Mouse (Mus musculus) embryonic facial prominence, embryonic 10.5 days (tissue): ENCODE results near the gene Trpm8. TPM values are rescaled to one million over a fixed set of nuclear protein-coding genes. Genes with fewer than 3 reads are reported as not detected.
A peak's percentile ranks its signal among the peaks of the same experiment; 100 is the strongest.

ENCODE experiments used
- DNase-seq: peaks from one replicate; pipeline ENCODE4 v3.0.0-alpha.2; 2017; ENCODE audit warnings: low spot score
- H3K27ac ChIP-seq: fragments of 300-500 bp; sonication (generic); replicated peaks from 2 replicates; pipeline ENCODE4 v1.5.1; 2016; ENCODE audit warnings: mild to moderate bottlenecking
- H3K27me3 ChIP-seq: fragments of 300-500 bp; sonication (generic); replicated peaks from 2 replicates; pipeline ENCODE4 v1.6.1; 2016; ENCODE audit warnings: low read depth, mild to moderate bottlenecking; ENCODE audit not compliant: poor library complexity, severe bottlenecking
- H3K36me3 ChIP-seq: fragments of 300-500 bp; sonication (generic); replicated peaks from 2 replicates; pipeline ENCODE4 v1.6.1; 2016; ENCODE audit warnings: mild to moderate bottlenecking, moderate library complexity
- H3K4me1 ChIP-seq: fragments of 300-500 bp; sonication (generic); 2 replicates; pipeline ENCODE4 v1.6.1; 2016
- H3K4me3 ChIP-seq: fragments of 300-500 bp; sonication (generic); 2 replicates; pipeline ENCODE4 v1.5.1; 2016; ENCODE audit warnings: mild to moderate bottlenecking, moderate library complexity
- H3K9me3 ChIP-seq: fragments of 300-500 bp; sonication (generic); 2 replicates; pipeline ENCODE4 v1.6.1; 2016; ENCODE audit warnings: mild to moderate bottlenecking
- WGBS: fragments of 180-500 bp; shearing (Covaris S2); methylation state at CpG from one replicate; pipeline ENCODE4 v1.1.7; 2016; 5-methylcytosine and 5-hydroxymethylcytosine counted together
- polyA plus RNA-seq: library from polyadenylated mRNA; unstranded; fragments of >200 nt; fragmentation: Nextera tagmentation; extraction: Ambion mirVana; gene quantifications from 2 replicates; pipeline ENCODE4 v1.2.1, GENCODE M21; 2016

Trpm8 gene
- polyA plus RNA-seq, 1 experiment from 2014 or later, result not detected

DNA sequence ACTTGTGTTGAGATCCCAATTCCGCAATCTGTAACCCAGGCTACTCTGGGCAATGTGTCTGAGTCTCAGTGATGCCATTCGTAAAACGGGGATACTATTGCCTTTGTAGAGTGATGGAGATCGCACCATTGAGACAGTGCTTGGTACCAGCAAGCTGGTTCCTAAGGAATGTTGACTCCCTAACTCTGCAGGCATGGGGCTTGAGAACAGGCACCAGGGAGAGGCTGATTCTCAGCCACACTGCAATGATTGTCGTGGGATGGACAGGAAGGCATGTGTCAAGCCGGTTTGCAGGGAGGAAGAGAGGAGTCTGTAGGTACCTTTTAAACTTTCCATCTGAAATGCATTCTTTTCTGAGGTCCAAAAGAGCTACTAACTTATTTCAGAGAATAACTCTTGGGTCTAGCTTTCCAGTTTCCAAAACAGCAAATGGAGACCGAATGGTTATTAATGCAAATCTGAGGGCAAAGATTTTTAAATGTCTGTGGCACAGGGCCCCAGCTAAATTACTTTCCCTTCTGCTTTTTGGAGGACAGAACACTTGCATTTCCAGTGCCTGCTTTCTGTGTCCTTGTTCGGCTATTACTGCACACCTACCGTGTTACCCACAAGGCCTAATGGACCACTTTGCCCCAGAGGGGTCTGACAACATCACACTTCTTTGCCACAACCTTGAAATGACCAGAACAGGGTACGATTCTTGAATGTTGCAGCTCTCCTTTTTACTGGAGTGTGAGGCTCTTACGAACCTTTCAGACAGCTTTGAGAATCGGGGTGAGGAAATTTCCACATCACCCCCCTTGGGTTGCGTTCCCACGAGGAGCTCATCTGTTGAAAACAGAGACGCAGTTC, 6.1 kb downstream of the Trpm8 start:
- H3K36me3 ChIP-seq, result no peaks in the 10 kb centered on the region
- no peak for DNase-seq
- WGBS, result 82% methylated on average over 15 of the region's 15 CpGs
- peaks cover 85% of the 10 kb centered on the region for H3K9me3 ChIP-seq
- no peak overlapping the region for H3K4me3 ChIP-seq
- H3K27ac ChIP-seq, result no peak overlapping the region
- H3K4me1 ChIP-seq, result no peaks in the 10 kb centered on the region
- no peaks in the 10 kb centered on the region for H3K27me3 ChIP-seq

DNA sequence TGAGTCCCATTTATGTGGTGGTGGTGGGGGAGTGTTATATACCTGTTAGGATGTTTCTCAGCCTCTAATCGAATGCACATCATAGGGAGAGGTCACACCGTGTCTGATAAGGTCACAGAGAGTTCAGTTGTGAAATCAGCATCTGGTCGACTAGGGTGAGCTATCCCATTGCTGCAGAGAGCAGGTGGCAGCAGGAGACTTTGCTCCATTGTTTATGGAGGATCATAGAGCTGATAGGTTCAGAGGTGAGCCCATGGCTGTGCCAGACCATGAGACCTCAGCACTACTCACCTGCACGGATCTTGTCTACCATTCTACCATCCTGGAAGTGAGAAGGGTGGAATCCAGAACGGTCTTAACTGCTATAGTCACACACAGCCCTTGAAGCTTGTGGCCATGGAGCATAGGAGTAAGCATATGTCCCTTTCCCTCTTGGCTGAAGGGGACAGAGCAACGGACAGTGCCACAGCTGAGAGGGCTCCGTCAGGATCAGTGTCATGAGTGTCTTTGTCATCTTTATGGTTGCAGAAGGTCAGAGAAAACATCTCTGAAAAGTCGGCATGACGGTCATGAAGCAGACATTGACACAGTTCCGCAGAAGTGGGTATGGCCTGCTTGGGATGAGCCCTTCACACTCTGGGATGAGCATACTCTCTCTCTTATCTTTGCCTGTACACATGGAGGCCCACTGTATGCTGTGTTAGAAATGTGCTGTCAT, 6.9 kb downstream of the Trpm8 start:
- H3K4me1 ChIP-seq, result no peaks in the 10 kb centered on the region
- H3K27ac ChIP-seq, result no peak overlapping the region
- WGBS, result 63% methylated on average over 10 of the region's 10 CpGs
- no peaks in the 10 kb centered on the region for H3K27me3 ChIP-seq
- H3K9me3 ChIP-seq, result peaks cover 86% of the 10 kb centered on the region
- no peak overlapping the region for H3K4me3 ChIP-seq
- H3K36me3 ChIP-seq, result no peaks in the 10 kb centered on the region
- no peak for DNase-seq

DNA sequence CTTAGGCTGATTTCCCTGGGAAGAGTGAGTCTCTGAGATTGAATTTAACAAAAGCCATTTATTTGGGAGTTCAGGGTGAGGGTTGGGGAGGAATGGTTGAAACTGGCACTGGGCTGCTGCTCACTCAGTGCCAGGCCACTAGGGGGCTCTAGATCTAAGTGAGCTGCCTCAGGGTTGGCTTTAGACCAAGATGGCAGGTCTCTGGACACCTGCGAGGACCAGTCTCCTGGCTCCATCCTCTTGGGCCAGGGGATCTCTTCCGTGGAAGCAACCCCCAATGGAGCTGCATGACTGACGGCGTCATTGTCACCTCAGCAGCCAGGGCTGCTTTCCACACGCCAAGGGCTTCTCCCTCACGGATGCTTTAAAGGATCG, 7.5 kb downstream of the Trpm8 start:
- H3K9me3 ChIP-seq, result peaks cover 88% of the 10 kb centered on the region
- 65% methylated on average over 7 of the region's 7 CpGs for WGBS
- no peaks in the 10 kb centered on the region for H3K4me1 ChIP-seq
- no peak for DNase-seq
- no peaks in the 10 kb centered on the region for H3K27me3 ChIP-seq
- no peak overlapping the region for H3K27ac ChIP-seq
- no peak overlapping the region for H3K4me3 ChIP-seq
- H3K36me3 ChIP-seq, result no peaks in the 10 kb centered on the region

DNA sequence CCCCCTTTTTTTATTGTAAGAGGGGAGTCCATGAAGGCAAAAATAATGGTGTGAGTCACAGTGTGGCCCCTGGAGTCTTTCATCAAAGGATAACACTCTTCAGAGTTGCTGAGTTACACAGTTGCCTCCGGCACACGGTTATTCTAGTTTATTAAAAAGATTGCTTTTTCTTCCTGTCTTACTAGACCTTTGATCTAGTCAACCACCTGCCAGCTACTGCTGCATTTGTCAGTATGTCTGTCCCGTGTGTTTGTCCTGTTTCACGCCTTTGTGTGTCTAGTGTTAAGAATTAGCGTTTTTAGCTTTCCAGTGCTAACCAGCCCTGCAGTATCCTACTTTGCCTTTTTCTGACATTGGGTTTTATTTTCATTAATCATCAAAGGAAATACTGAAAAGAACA, 8.2 kb downstream of the Trpm8 start:
- no peak overlapping the region for H3K4me3 ChIP-seq
- peaks cover 91% of the 10 kb centered on the region for H3K9me3 ChIP-seq
- no peaks in the 10 kb centered on the region for H3K27me3 ChIP-seq
- no peak for DNase-seq
- H3K36me3 ChIP-seq, result no peaks in the 10 kb centered on the region
- no peak overlapping the region for H3K27ac ChIP-seq
- no peaks in the 10 kb centered on the region for H3K4me1 ChIP-seq
- 71% methylated on average over 5 of the region's 5 CpGs for WGBS

DNA sequence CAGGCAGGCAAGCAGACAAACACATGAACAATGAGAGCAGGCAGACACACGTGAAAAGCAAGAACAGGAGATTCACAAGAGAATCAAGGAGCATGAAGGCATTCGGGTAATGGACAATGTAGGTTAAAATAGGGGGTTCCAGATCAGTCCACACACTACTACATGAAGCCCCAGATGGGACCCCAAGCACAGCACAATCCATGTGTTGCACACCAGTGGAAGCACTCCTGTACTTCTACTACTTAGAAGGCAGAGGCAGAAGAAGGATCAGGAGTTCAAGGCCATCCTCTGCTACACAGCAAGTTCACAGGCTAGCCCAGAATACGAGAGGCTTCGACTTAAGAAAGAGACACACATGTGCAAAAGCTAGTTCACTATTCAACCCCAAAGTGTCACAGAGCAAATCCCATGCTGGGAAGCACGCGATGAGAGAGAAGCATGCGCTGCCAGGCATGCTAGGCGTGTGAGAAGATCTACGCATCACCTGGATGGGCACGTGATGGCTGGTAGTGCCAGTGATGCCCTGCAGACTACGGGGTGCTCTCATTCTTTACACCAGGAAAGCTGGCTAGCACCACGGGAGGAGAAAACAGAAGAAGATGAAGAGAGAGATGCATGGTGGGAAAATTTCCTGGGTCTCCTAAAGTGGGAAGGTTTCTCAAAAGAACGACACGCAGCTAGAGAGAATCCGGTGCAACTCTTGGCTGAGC, 8.8 kb downstream of the Trpm8 start:
- Histone ChIP-seq H3K9me3 (peaks cover 94% of the 10 kb centered on the region), H3K4me3 (no peak overlapping the region), H3K27me3 (no peaks in the 10 kb centered on the region), H3K27ac (no peak overlapping the region), H3K36me3 (no peaks in the 10 kb centered on the region), H3K4me1 (no peaks in the 10 kb centered on the region)
- DNase-seq, result no peak
- 82% methylated on average over 15 of the region's 15 CpGs for WGBS

DNA sequence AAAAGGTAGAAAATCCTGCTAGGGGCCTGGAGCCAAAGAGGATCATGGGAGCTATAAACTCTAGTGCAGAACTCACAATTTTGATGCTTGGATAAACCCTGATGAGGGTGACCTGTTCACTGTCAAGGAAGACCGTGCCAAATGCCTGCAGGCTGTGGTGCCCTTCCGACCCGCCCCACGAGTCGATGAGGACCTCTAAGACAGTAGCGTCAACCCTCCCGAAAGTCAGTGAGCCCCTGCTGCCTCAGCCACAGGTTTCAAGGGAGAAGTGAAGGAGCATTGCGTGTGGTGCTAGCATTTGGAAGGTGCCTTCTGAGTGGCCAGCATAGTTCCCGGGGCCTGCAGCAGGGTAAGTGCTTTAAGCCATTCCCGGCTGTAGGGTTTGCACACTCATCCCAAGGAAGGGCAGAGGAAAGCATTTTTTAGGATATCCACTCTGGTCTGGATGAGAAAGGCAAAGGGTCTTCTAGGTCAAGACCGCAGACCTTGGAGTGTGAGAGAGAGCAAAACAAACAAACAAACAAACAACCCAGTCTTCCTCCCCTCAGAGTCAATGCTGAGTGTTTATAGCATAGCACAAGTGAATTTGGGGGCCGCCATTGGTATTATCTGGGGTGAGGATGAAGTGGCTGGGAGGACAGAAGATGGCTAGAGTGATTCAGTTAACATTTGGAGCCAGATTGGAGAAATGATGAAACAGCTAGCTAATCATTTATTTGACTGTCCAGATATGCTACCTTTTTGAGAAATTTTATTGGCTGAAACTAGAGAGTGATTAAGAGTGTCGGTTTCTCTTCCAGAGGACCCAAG, 9.6 kb downstream of the Trpm8 start:
- H3K9me3 ChIP-seq, result peaks cover 97% of the 10 kb centered on the region
- H3K27ac ChIP-seq, result no peak overlapping the region
- no peaks in the 10 kb centered on the region for H3K36me3 ChIP-seq
- H3K27me3 ChIP-seq, result no peaks in the 10 kb centered on the region
- no peaks in the 10 kb centered on the region for H3K4me1 ChIP-seq
- 74% methylated on average over 13 of the region's 13 CpGs for WGBS
- no peak for DNase-seq
- H3K4me3 ChIP-seq, result no peak overlapping the region

DNA sequence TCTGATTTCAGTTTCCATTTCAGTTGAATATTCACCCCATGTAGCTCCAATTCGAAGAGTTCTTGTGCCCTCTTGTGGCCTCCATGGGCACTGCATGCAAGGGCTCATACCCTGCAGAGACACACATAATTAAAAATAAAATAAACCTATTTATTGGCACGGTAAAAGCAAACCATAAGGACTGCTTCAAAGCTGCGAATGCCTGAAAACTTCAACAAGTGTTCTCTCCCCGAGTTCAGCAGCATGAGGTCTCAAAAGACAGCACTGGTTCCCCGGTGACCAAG, 10.2 kb downstream of the Trpm8 start:
- WGBS, result 35% methylated on average over 5 of the region's 5 CpGs
- Histone ChIP-seq H3K4me3 (no peak overlapping the region), H3K36me3 (no peaks in the 10 kb centered on the region), H3K4me1 (no peaks in the 10 kb centered on the region), H3K27ac (no peak overlapping the region), H3K9me3 (peaks cover 94% of the 10 kb centered on the region), H3K27me3 (no peaks in the 10 kb centered on the region)
- peak; percentile 74 for DNase-seq

DNA sequence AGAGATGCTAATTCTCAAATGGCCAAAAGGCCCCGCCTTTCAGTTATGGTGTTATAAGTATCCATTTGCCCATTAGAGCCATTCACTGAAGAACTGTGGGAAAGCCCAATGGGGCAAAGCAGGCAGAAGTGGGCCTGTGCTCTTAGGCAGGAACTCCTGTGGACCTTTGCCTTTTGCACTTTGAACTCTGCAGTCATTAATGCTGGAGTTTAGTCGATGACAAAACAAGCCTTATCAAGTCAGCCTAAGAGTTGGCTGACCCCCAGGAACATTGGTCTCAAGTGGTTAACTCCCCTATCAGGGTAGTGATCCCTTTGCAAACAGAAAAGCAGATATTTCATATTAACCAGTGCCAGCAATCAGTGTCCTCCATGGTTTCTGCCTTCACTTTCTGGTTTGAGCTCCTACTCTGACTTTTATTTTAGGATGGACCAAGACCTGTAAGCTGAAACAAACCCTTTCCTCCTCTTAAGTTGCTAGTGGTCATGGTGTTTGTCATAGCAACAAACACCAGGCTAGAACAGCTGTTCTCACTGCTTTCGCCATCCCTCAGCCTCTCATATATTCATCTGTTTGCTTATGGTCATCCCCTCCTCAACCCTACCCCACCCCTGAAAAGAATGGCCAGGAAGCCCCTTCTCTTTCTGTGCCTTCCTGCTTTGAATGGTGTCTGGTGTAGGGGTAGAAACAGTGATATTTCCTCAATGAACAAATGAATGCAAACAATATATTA, 10.8 kb downstream of the Trpm8 start:
- 43% methylated on average over 3 of the region's 3 CpGs for WGBS
- H3K36me3 ChIP-seq, result no peaks in the 10 kb centered on the region
- H3K4me1 ChIP-seq, result no peaks in the 10 kb centered on the region
- peaks cover 88% of the 10 kb centered on the region for H3K9me3 ChIP-seq
- H3K4me3 ChIP-seq, result no peak overlapping the region
- no peaks in the 10 kb centered on the region for H3K27me3 ChIP-seq
- DNase-seq, result no peak
- no peak overlapping the region for H3K27ac ChIP-seq

DNA sequence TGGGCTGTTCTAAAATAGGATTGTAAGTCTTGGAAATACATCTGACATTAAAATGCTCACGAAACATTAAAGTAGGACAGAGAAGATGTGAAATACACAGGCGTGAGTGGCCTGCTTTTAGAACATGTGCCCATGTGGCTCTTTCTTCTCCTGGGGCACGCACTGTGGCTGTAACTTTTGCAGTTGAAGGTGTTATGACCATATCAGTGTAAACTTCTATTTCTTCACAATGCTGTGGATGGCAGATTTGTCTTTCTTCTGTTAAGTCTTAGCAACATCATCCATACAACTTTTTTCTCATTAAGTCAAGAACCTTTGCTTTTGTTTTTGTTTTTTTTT, 11.3 kb downstream of the Trpm8 start:
- H3K27me3 ChIP-seq, result no peaks in the 10 kb centered on the region
- H3K36me3 ChIP-seq, result no peaks in the 10 kb centered on the region
- no peak for DNase-seq
- WGBS, result 75% methylated on average over 3 of the region's 3 CpGs
- peaks cover 83% of the 10 kb centered on the region for H3K9me3 ChIP-seq
- no peak overlapping the region for H3K4me3 ChIP-seq
- H3K4me1 ChIP-seq, result no peaks in the 10 kb centered on the region
- H3K27ac ChIP-seq, result no peak overlapping the region

DNA sequence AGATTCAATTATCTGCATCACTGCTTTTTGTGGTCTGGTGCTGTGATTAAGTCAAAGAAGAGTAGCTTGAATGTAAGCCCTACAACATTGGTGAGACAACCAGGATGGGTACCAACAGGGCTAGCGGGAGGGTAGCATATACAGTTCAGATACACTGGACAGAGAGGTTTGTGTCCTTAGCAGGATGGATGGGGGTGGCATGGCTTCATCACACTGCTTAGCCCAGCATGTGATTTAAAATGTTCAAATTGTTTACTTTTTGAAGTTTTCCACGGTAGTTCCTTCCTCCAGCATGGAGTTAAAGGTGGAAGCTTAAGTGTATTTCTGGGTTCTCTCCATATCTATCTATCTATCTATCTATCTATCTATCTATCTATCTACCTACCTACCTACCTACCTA, 11.7 kb downstream of the Trpm8 start:
- no peaks in the 10 kb centered on the region for H3K27me3 ChIP-seq
- H3K4me3 ChIP-seq, result no peak overlapping the region
- H3K9me3 ChIP-seq, result peaks cover 79% of the 10 kb centered on the region
- H3K27ac ChIP-seq, result no peak overlapping the region
- H3K4me1 ChIP-seq, result no peaks in the 10 kb centered on the region
- no peaks in the 10 kb centered on the region for H3K36me3 ChIP-seq
- DNase-seq, result no peak
- WGBS, result 43% methylated on average over 2 of the region's 2 CpGs

DNA sequence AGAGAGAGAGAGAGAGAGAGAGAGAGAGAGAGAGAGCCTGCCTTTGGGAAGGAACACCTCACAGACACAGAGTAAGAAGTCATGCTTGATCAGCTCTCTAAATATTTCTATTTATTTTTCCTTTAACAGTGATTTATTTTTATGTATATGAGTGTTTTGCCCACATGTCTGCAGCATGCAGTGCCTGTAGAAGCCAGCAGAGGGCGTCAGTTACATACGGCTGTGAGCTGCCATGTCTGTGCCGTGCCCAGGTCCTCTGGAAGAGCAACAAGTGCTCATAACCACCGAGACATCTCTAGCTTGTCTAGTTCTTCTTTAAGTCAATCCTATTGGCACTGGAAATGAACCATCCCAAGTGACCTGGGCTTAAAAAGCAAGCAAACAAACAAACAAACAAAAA, 12.5 kb downstream of the Trpm8 start:
- WGBS, result 42% methylated on average over 4 of the region's 4 CpGs
- Histone ChIP-seq H3K4me3 (no peak overlapping the region), H3K4me1 (no peaks in the 10 kb centered on the region), H3K27me3 (no peaks in the 10 kb centered on the region), H3K27ac (no peak overlapping the region), H3K36me3 (no peaks in the 10 kb centered on the region), H3K9me3 (peaks cover 78% of the 10 kb centered on the region)
- DNase-seq, result peak; percentile 63

DNA sequence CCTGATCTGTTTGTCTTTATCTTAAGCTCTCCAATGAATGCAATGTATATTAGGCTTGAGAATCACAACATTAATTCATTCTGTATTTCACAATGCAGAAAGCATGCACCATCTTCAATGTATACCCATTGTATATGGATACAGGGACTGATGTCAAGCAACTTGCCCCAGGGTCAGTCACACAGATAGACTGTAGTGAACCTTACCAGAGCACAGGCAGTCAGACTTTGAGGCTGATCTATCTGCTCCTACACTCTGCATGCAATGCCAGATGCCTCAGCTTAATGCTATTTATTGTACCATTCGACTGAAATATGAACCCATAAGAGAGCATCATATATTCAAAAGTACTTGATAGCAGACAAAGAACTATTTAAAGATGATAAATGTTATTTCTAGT, 13.1 kb downstream of the Trpm8 start:
- Histone ChIP-seq H3K9me3 (peaks cover 76% of the 10 kb centered on the region), H3K36me3 (no peaks in the 10 kb centered on the region), H3K27ac (no peak overlapping the region), H3K4me1 (no peaks in the 10 kb centered on the region), H3K4me3 (no peak overlapping the region), H3K27me3 (no peaks in the 10 kb centered on the region)
- WGBS, result 69% methylated on average over 1 of the region's 1 CpGs
- DNase-seq, result no peak
